Mouse (Mus musculus) A20 (cell line): ENCODE measurements around the gene Tgfa.

Source experiments
- DNase-seq: peaks from one replicate; pipeline ENCODE4 v3.0.0-alpha.2; 2011; ENCODE audit warnings: low read depth, low spot score

The Tgfa gene

DNA sequence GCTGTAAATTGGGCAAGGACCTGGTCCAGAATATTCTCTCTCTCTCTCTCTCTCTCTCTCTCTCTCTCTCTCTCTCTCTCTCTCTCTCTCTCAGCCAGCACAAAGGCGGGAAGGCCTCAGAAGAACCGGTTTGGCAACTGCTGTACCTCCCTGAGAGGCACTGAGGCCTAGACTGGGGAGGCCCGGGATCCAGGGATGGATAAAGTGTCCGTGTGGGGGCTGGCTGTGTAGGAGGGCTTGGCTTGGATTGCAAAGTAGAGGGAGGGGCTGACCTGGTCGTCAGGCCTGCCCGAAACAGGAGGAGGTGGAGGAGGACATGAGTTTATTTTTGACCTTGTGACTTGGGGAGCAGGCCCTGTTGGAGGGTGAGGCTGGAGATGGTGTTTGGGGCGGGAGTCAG, 27.4 kb downstream of the Tgfa start:
- no peak for DNase-seq

DNA sequence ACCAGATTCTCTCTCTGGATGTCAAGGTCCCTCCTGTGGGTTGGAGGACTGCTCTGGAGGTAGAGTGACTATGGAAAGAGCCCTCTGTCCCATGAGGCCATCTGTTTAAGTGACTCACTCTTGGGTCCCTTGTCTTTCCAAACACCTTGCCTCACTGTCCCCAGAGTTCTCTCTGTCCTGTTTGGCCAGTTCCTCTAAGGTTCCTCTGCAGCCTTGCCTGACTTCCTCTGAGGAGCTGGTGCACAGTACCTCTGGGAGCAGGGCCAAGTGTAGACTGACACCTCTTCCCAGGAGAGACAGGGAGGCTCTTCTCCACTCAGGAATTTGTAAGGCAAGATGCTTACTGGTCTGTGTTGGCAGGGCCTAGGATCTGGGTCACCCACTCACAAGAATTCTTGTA, 30.6 kb downstream of the Tgfa start:
- DNase-seq, result no peak

DNA sequence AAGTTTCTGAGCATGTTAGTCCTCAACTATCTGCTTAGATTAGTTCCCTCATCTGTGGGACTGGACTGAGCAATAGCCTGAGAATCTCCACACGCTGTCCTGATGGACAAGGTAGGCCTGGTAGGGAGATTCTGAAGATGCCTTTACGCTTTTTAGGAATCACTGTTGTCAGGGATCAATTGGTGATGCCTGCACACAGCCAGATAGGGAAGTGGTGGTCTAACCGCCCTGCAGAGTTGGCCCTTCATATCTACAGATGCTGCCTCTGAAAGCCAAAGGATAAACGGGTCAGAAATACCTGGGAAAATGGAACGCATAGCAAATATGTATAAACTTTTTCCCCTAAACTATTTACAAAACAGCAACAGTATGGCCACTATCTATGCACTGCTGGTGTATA, 37.3 kb downstream of the Tgfa start:
- DNase-seq, result no peak

DNA sequence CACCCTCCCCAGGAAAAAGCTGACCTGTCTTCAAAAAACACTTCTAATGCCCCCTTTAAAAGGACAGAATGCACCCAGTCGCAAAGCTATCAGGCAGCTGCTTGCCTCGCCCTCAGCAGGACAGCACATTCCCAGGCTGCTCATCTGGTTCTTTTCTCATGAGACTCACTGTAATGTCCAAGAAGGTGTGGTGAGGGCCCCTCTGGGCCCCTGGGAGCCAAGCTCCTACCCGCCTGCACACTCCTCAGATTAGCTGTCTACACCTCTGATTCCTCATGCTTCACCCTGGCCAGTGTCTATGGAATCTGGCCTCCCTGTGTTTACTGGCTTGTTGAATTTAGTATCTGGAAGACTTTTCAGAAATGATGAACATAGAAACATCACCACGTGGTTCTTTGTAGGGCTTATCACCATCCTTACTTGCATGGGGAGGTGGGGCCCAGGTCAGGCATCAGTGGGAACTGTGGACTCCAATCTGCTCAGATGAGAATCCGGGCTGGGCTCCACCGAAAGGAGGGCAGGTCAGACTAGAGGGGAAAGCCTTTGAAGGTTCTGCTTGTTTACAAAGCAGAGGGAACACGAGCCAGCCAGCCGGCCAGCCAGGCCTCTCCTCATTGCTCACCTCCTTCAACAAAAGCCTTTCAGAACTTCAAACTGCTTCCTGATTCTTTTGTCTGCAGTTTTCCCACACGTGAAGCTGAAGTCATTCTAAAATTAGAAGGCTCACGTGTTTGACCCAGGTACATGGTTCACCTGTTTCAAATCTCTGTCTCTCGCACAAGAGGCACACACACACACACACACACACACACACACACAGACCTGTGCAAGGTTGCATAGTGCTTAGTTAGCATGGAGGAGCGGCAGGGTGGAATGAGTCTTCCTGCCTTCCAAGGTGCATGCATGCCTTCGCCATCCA, 38.7 kb downstream of the Tgfa start:
- DNase-seq, result no peak

DNA sequence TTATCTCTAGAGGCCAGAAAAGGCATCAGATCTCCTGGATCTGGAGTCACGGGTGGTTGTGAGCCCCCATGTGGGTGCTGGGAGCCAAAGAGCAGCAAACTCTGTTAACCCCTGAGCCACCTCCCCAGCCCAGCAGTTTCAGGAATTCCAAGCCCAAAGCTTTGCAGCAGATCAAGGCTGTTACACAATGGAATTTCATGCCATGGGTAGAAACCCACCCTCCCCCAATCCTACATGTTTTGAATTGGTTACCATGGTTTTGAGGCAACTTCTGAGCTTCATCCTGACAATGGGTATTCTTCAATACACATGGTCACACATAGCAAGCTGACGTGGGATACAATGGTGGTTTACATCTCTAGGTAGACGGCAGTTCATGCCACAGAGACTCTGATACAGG, 49.8 kb downstream of the Tgfa start:
- DNase-seq, result no peak

DNA sequence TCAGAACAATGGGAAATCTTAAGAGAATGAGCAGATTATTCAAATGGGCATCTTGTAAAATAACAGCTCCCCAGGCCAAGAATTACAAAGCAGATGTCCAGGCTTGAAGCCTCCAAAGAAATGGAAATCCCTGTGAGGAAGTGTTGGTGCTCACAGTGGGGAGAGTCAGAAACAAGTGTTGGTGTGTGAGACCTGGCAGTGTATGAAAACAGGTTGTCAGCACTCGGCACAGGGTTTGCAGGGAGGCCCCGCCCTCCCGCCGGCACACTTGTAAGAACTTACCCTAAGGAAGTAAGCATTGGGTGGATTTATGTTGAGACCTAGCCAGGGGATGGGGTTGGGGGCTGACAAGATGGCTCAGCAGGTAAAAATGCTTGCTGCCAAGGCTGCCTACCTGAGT, 50.9 kb downstream of the Tgfa start:
- no peak for DNase-seq

DNA sequence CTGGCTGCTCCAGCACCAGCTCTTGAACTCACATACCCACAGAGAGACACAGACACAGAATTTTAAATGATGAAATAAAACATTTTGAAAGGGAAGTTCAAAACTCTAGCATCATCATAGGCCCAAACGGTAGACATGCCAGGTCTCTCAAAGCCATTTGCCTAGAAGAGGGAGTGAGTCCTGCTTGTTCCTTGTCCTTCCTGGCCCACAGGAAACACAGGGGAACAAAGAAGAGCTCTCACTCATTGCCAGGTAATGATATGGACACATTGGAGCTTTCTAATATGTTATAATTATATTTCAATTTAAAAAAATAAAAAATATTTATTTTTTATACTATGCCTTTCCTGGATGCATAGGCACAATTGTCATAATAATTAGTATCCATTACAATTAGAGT, 53.5 kb downstream of the Tgfa start:
- DNase-seq, result no peak

DNA sequence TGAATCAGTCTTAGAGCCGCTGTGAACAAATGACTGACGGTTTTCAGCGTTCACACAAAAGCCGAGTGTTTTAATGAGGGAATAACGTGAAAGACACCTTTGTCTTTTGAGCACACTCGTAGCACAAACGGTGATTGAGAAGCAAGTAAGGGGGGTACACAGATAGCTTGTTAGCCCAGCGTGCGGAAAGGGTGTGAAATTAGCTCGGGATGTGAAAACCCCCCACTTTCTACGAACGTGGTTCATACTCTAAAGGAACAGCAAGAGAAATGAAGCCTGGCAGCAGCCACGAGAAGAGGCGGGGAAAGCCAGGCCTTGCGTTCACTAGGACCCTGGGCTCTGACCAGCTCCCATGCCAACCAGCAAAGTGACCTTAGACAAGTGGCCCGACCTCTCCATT, 54.0 kb downstream of the Tgfa start:
- no peak for DNase-seq

DNA sequence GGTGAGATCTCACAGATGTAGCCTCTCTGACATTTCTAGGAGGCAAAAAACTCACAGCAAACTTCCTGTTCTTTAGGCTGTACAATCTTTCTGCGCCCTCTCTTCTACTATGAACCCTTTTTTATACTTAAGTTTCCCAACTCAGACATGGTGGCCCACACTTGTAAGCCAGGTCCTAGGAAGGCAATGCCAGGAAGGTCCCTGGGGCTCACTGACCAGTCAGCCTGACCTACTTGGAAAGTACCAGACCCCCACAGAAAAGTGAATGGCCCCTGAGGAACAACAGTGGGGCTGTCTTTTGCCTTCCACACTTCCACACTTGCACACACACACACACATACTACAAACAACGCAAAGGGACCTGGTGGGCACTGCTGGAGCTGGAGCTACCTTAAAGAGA, 55.2 kb downstream of the Tgfa start:
- no peak for DNase-seq

DNA sequence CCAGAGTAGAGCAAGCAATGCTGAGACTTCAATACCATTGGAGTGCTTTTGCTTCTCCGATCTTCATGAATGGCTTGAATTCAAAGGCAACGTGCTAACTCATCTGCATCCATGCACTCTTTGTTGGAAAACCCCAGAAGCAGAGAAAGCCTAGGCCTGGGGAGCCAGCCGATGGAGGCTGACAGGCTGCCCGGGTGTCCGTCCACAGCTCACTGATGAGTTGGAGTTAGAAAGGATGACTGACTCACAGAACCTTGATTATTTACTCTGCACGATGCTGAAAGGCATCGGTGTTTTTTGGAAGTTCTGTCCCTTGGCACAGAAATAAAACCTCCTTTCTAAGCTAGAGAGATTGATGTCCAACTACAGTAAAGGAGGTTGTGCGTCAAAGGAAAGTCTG, 55.8 kb downstream of the Tgfa start:
- no peak for DNase-seq

DNA sequence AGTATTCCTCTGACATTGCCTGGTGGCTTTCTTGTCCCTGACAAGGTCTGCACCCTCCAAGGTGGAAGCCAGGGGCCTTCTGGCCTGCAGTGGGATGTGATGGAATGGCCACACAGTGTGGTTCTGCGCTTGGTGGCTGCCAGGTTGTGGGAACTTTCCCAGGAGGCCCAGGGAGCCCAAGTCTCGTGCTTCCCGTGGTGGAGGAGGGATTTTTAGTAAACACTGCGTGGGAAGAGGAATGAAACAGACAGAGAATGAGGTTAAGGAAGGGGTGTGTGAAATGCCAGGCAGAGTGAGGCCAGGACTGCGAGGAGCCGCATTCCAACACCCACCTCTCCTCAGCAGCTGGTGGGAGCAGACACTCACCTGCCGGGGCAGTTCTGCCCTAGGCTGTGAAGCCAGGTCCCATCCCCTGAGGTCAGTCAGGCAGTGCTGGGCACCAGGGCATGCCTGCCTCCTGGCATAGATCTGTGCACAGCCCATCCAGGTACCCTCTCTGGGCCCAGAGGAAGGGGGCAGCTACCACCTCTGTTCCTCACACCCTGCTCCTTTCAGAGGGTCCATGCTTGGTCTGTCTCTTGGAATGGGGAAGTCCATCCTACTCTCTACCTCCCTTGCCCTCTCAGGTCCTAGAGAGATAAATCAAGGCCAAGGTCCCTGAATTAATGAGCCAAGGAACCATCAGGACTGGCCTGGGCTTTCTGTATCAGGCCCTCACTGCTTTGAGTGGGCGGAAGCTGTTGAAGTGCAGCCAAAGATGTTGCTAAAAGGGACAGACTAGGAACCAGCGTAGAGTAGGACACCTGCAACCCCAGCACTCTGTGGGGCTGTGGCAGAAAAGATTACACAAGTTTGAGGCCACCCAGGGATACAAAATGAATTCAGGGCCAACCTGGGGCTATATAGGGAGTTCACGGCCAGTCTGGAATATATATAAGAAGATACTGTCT, 57.4 kb downstream of the Tgfa start:
- no peak for DNase-seq

DNA sequence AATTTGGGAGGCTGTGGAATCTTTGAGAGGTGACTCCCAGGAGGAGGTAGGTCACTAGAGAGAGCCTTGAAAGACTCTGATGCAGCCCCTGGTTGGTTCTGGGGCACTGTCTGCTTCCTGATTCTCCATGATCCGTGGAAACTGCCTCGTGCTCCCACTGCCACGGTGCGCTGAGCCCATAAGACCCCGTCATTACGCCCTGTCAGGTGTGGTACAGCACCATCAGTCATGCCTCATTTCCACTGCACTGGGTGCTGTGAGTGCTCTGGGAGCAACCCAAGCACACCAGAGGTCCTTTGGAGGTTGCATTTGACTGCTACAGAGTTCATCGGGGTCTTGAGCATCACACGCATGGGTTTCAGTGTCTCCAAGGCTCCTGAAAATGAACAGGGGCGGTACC, 60.9 kb downstream of the Tgfa start:
- DNase-seq, result no peak

DNA sequence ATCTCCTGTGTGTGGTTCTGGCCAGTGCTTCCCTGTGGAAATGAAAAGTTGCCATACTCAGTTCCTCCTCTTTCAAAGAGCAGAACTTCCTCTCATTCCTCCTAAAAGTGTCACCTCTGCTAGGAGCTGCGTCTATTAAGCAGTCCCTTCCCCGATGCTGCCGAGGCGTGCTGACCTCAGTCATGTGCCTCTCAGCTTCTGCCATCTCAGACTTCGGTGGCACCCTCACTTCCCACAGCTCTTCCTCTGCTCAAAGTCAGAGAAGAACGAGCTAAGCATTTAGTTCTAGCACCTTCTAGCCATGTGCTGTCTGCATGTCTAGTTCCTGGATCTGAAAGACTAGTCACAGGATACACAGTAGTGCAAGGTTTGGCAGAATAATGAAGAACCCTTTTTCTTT, 64.2 kb downstream of the Tgfa start:
- DNase-seq, result no peak

DNA sequence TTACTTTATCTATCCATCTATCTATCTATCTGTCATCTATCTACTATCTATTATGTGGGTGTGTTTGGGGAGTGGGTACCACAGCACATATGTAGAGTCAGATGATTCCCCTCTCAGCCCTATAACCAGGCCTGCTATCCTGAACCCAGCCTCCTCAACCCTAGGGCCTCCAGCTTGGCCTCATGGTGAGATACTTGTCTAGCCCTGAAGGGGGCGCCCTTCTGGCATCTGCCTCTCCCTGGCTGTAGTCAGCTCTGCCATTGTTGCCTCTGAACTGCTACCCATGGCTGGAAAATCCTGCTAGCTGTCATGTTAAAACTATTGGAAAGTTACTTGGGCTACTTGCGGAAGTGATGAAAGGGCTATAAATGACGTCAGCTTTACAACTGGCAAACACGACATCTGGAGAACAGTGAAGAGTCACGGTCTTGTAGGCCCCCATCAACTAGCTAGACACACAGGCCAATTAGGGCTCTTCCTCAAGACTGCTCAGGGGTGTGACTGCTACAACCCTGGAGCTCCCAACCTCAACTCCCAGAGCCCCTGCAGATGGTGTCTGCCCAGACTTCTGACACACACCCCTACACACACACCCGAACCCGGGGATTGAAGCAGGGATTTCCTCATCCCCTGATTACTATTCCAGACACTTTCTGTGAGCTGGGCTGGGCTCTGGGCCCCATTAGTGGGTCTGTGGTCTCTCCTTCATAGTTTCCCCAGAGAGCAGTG, 65.5 kb downstream of the Tgfa start:
- peak; percentile 25 for DNase-seq

DNA sequence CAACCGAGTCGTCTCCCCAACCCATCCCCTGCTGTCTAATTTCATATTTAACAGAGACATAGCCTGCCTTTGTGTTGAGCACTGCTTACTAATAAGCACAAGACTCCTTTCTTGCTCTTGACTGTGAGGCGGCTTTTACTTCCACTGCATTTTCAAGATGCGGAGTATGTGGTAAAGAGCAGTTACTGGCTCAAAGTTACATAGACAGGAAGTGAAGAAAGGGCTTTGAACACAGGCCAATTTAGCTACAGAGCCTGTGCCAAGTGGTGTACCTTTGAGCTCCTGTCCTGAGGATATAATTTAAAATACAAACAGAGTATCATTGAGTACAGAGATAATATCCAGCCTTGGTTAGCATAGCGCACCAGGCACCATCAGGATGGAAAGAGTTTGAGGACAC, 71.8 kb downstream of the Tgfa start:
- no peak for DNase-seq

DNA sequence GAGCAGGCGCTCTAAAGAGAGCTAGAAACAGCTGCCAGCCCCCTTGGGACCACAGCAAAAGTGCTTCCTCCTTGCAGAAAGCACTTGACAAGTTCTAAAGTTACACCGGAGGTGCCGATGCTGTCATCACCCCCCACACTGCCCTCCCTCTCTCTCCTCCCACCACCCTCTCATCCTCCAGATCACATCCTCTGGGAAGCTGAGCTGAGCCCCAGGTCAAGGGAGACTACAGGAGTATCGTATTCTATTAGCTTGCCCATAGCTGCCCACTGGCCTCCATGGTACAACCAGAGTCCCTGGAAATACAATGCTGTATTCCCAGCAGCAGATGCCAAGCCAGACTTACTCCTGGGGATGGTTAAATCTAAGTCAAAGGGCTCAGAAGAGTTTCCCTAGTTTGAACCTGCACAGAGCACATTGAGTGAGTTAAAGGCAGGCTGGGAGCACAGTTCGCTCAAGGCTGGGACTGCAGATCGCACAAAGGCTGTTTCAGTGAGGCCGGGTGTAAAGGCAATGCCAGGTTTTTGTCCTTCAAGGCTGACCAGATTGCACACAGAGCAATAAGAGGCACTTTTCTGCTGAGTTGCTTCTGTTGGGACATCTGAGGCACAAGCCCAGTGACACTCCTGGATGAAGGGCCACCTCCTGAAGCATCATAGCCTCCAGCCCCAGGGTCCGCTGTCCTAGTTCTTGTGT, 75.5 kb downstream of the Tgfa start:
- DNase-seq, result peak; percentile 5

DNA sequence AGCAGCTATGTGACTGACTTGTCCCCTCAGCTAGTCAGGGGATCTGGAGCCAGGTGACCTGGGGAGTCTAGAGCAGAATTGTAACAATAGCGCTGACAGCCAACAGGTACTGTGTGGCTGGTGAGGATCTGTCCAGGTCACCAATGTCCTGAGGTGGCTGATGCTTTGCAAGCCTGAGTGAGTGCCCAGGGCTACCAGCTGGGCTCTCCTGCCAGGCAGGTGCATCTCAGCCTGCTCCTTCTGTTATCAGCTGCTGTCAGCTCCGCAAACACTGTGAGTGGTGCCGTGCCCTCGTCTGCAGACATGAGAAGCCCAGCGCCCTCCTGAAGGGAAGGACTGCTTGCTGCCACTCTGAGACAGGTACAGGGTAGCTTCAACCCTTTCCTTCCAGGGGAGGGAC, 76.1 kb downstream of the Tgfa start:
- no peak for DNase-seq

DNA sequence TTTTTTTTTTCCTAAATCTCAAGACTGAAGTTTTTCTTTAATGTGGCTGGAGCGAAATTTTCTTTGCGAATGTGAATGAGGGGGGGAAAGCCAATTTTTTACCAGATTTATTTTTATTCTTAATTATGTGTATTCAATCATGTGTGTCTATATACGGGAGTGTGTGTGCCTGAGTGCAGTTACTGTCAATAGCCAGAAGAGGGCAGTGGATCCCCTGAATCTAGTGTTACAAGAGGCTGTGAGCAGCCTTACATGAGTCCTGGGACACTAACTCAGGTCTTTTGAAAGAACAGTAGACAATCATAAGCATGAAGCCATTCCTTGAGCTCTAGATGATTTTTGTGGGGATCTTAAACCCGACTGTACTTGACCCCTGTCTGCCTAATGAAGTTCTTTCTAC, 80.7 kb downstream of the Tgfa start:
- no peak for DNase-seq

DNA sequence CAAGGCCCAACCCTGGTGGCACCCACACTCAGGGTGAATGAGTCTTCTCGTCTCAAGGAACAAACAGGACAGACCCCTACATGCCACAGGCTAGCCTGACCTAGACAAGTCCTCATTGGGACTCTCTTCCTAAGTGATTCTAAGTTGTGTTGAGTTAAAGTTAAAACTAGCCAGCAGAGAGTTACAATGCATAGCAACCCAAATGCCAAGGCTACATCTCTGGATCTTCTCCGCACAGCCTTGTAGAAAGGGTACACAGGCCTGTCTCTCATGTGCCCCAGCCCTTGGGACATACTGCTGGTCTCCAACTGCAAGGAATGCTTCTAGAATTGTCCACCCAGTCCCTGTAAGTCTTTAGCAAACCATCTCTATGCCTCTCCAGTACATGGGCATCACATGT, 81.8 kb downstream of the Tgfa start:
- DNase-seq, result no peak

DNA sequence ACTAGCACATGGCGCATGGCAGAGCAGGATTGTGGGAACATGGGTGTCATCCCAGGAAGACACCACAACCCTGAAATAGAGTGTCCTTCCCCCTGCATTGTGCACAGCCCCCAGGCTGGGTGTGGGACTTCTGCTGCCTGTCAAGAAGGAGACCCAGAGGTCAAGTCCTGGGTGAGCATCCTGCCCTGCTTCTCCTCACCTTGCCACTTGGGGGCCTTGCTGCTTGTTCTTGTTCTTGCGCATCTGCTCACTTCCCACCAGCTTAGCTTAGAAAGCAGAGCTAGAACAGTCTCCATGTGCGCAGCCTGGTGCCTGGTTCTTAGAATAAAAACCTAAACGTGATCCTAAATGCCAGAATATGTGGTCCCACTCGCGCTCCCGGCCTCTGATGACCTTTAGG, 82.6 kb downstream of the Tgfa start:
- DNase-seq, result peak; percentile 24

DNA sequence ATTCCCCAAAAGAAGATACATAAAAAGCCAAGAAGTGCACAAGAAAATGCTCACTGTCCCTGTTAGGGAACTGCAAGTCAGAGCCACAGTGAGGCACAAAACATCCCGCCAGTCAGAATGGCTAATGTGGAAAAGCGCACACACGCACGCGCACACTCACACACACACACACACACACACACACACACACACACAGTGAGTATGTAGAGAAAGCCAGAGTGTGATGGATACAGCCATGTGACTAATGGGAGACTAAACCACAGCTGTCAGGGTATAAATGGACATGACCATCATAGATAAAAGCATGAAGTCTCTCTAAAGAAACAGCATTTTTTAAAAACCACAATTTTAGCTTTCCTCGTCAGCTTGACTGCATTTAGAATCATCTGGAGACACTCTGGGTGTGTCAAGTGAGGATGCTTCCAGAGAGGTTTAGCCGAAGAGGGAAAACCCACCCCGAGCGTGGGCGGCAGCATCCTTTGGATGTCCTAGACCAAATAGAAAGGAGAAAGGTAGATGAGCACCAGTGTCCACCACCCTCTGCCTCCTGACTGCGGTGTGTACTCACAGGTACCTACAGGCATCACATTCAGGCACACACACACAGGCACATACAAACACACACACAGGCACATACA, 86.7 kb downstream of the Tgfa start:
- no peak for DNase-seq
